Mouse (Mus musculus): ENCODE data around the gene Otub1.

Gene Otub1

GRCm38 (mm10) chr19:7205753-7206736 lies at the start of gene Otub1:
TSS of gene Otub1 (minus strand) at chr19:7206316.
- in situ Hi-C loops (cut with MboI, MseI) = no loop called here

GRCm38 (mm10) chr19:7246021-7246420 lies 39.9 kb upstream of the Otub1 start:
- in situ Hi-C loops (cut with MboI, MseI) = no loop called here

- in situ Hi-C loops (cut with MboI, MseI) = no loop called here
Measured at GRCm38 (mm10) chr19:7240782-7241690, 34.9 kb upstream of the Otub1 start, which contains the start of gene Naa40. TSS of gene Naa40 (minus strand) at chr19:7241183.

GRCm38 (mm10) chr19:7240291-7240690 lies 34.2 kb upstream of the Otub1 start:
- in situ Hi-C loops (cut with MboI, MseI) = no loop called here

GRCm38 (mm10) chr19:7239574-7239973 lies 33.5 kb upstream of the Otub1 start:
- in situ Hi-C loops (cut with MboI, MseI) = loop anchor here (10.0 kb wide), 1 partner anchor 45 kb away; no protein-coding TSS in a partner anchor

- in situ Hi-C loops (cut with MboI, MseI) = loop anchor here (10.0 kb wide), 1 partner anchor 48 kb away; no protein-coding TSS in a partner anchor
Measured at GRCm38 (mm10) chr19:7236742-7237141, 30.6 kb upstream of the Otub1 start.

GRCm38 (mm10) chr19:7236011-7236410 lies 29.9 kb upstream of the Otub1 start:
- in situ Hi-C loops (cut with MboI, MseI) = loop anchor here (10.0 kb wide), 1 partner anchor 49 kb away; no protein-coding TSS in a partner anchor

GRCm38 (mm10) chr19:7235461-7235860 lies 29.3 kb upstream of the Otub1 start:
- in situ Hi-C loops (cut with MboI, MseI) = loop anchor here (10.0 kb wide), 1 partner anchor 49 kb away; no protein-coding TSS in a partner anchor

GRCm38 (mm10) chr19:7234537-7235221 lies 28.6 kb upstream of the Otub1 start:
- in situ Hi-C loops (cut with MboI, MseI) = loop anchor here (10.0 kb wide), 1 partner anchor 50 kb away; no protein-coding TSS in a partner anchor

GRCm38 (mm10) chr19:7226511-7226914 lies 20.4 kb upstream of the Otub1 start:
- in situ Hi-C loops (cut with MboI, MseI) = no loop called here

GRCm38 (mm10) chr19:7225096-7225690 lies 19.1 kb upstream of the Otub1 start:
- in situ Hi-C loops (cut with MboI, MseI) = no loop called here

GRCm38 (mm10) chr19:7224253-7224652 lies 18.1 kb upstream of the Otub1 start:
- in situ Hi-C loops (cut with MboI, MseI) = no loop called here

- in situ Hi-C loops (cut with MboI, MseI) = no loop called here
Measured at GRCm38 (mm10) chr19:7223488-7223887, 17.4 kb upstream of the Otub1 start.

GRCm38 (mm10) chr19:7222196-7222595 lies 16.1 kb upstream of the Otub1 start:
- in situ Hi-C loops (cut with MboI, MseI) = no loop called here

GRCm38 (mm10) chr19:7218753-7219152 lies 12.6 kb upstream of the Otub1 start:
- in situ Hi-C loops (cut with MboI, MseI) = loop anchor here (10.0 kb wide), 1 partner anchor 1134 kb away; the partner anchor contains the start of genes Cdca5, Gm28374, Tmem262 and Zfpl1

- in situ Hi-C loops (cut with MboI, MseI) = loop anchor here (10.0 kb wide), 1 partner anchor 1133 kb away; the partner anchor contains the start of genes Cdca5, Gm28374, Tmem262 and Zfpl1
Measured at GRCm38 (mm10) chr19:7217926-7218267, 11.8 kb upstream of the Otub1 start.

GRCm38 (mm10) chr19:7217162-7217925 lies 11.2 kb upstream of the Otub1 start, which contains the start of gene Cox8a:
TSS of gene Cox8a (minus strand) at chr19:7217616.
- in situ Hi-C loops (cut with MboI, MseI) = loop anchor here (10.0 kb wide), 1 partner anchor 1133 kb away; the partner anchor contains the start of genes Cdca5, Gm28374, Tmem262 and Zfpl1

GRCm38 (mm10) chr19:7214484-7214883 lies 8.4 kb upstream of the Otub1 start:
- in situ Hi-C loops (cut with MboI, MseI) = loop anchor here (10.0 kb wide), 1 partner anchor 1130 kb away; the partner anchor contains the start of genes Cdca5, Gm28374, Tmem262 and Zfpl1

GRCm38 (mm10) chr19:7213010-7213409 lies 6.9 kb upstream of the Otub1 start:
- in situ Hi-C loops (cut with MboI, MseI) = loop anchor here (10.0 kb wide), 1 partner anchor 1128 kb away; the partner anchor contains the start of genes Cdca5, Gm28374, Tmem262 and Zfpl1
